ENCODE assay signal across 7 mouse cellular contexts in genomic region chr13:100744036-100744744, GRCm38 (mm10). TPM values are rescaled to one million over a fixed set of nuclear protein-coding genes. Genes with fewer than 3 reads are reported as not detected.
DNase-seq lines count a peak whose midpoint lies in the region; ATAC-seq lines count a peak whose summit lies in the region.

Gene Mrps36 (minus strand): TSS chr13:100744659.

- intact Hi-C loops in left cerebral cortex, postnatal 36 days (cut with DNase I), result no loop called here

- H3K9me3 ChIP-seq in intestine, embryonic 16.5 days (ENCODE audit: control insufficient read depth, low read length), result no peaks in the 10 kb centered on the region
- no peaks in the 10 kb centered on the region for H3K9me3 ChIP-seq in midbrain, embryonic 11.5 days (ENCODE audit: control insufficient read depth, low read length)

- peaks cover 3% of the 10 kb centered on the region; the same call in 1 of the 2 replicates for H3K4me1 ChIP-seq in intestine, embryonic 16.5 days (ENCODE audit: control insufficient read depth, insufficient read depth, low read length)
- H3K4me1 ChIP-seq in midbrain, embryonic 11.5 days (ENCODE audit: control insufficient read depth, insufficient read depth, low read length), result peaks cover 8% of the 10 kb centered on the region

- H3K4me2 ChIP-seq in intestine, embryonic 16.5 days (ENCODE audit: low read depth, low read length), result peak within 1 kb of the TSS; percentile 62
- H3K4me2 ChIP-seq in midbrain, embryonic 11.5 days, result peak within 1 kb of the TSS; percentile 63

- peak; percentile 97 for DNase-seq in adrenal gland, adult 2 months
- peak; percentile 83 for DNase-seq in embryo, embryonic 11.5 days (ENCODE audit: low read depth, low spot score)
- peak; percentile 78 to 91 for DNase-seq in gastrocnemius, postnatal 4 days (ENCODE audit: low spot score in 2 of 2)
- peak; percentile 91 to 92 for DNase-seq in left cerebral cortex, postnatal 36 days (ENCODE audit: low spot score in 2 of 2)
- DNase-seq in midbrain, embryonic 11.5 days (ENCODE audit: low spot score, missing footprints), result peak; percentile 99
- peak; percentile 91 for DNase-seq in skeletal muscle tissue, adult 2 months (ENCODE audit: low read depth, low spot score)

- peak within 1 kb of the TSS; percentile 86 for H3K9ac ChIP-seq in intestine, embryonic 16.5 days (ENCODE audit: low read depth, low read length)
- peak within 1 kb of the TSS; percentile 88 for H3K9ac ChIP-seq in midbrain, embryonic 11.5 days (ENCODE audit: low read length)

- peak within 1 kb of the TSS; percentile 99 for H3K27ac ChIP-seq in intestine, embryonic 16.5 days (ENCODE audit: low read length)
- H3K27ac ChIP-seq in midbrain, embryonic 11.5 days (ENCODE audit: low read depth, low read length), result peak within 1 kb of the TSS; percentile 94

- H3K27me3 ChIP-seq in intestine, embryonic 16.5 days (replicated peaks; ENCODE audit: control insufficient read depth, insufficient read depth, low read length), result no peaks in the 10 kb centered on the region
- no peaks in the 10 kb centered on the region for H3K27me3 ChIP-seq in midbrain, embryonic 11.5 days (ENCODE audit: control insufficient read depth, insufficient read depth, low read length)

- H3K36me3 ChIP-seq in intestine, embryonic 16.5 days (ENCODE audit: control insufficient read depth, insufficient read depth, low read length), result no peaks in the 10 kb centered on the region
- no peaks in the 10 kb centered on the region for H3K36me3 ChIP-seq in midbrain, embryonic 11.5 days (ENCODE audit: control insufficient read depth, insufficient read depth, low read length)

- WGBS in intestine, embryonic 16.5 days, result under 1% methylated on average over 52 of the region's 52 CpGs
- WGBS in midbrain, embryonic 11.5 days, result under 1% methylated on average over 52 of the region's 52 CpGs

- peak within 1 kb of the TSS; percentile 61 for H3K4me3 ChIP-seq in intestine, embryonic 16.5 days (ENCODE audit: low read length)
- peak within 1 kb of the TSS; percentile 82 for H3K4me3 ChIP-seq in midbrain, embryonic 11.5 days (ENCODE audit: low read depth, low read length)

- peak; percentile 97 for ATAC-seq in intestine, embryonic 16.5 days
- peak; percentile 98 for ATAC-seq in midbrain, embryonic 11.5 days (ENCODE audit: low FRiP score)

RNA-seq across cellular contexts. Expression of gene Mrps36, which starts in this region (rescaled TPM):
- total RNA-seq in adrenal gland, adult 2 months (2021), result 100 to 1,000 TPM; 133 to 141 TPM
- polyA plus RNA-seq in adrenal gland, adult 2 months (2012; rRNA removed), result 23.5 and 26.2 TPM in 2 replicates
- total RNA-seq in gastrocnemius, postnatal 4 days (2021), result 10 to 100 TPM; 81.4 to 83.7 TPM
- polyA plus RNA-seq in intestine, embryonic 16.5 days (2015; fragmentation: Nextera tagmentation; extraction: Ambion mirVana), result 296 and 320 TPM in 2 replicates
- total RNA-seq in left cerebral cortex, postnatal 36 days (2021), result 10 to 100 TPM; 48.0 to 56.9 TPM
- polyA plus RNA-seq in midbrain, embryonic 11.5 days (2014; fragmentation: Nextera tagmentation; extraction: Ambion mirVana), result 143 and 153 TPM in 2 replicates

Comparison
In these comparisons a context has a peak if more than half of its experiments do, and no peak if none do; other contexts are left out.
1. Peak in every context shown above with its lines: DNase-seq, ATAC-seq, H3K4me3 ChIP-seq and H3K27ac ChIP-seq.